Mouse (Mus musculus) frontal cortex, adult 2 months (tissue): ENCODE measurements around the gene Gpr152. TPM values are rescaled to one million over a fixed set of nuclear protein-coding genes. Genes with fewer than 3 reads are reported as not detected.

Experiments used
- DNase-seq, 2 experiments: peaks; one replicate each; pipeline ENCODE4 v3.0.0; 2022; ENCODE audit warnings: low spot score in 1 of 2; ENCODE audit errors: extremely low spot score in 1 of 2
- polyA plus RNA-seq: library from polyadenylated mRNA; depleted of rRNA; stranded (reverse); fragments of >200 nt; gene quantifications from 2 replicates; pipeline ENCODE4 v1.2.3, GENCODE M21; 2012; rRNA removed

The Gpr152 gene
- polyA plus RNA-seq, 1 experiment = 0.06 TPM

GRCm38 (mm10) chr19:4194021-4194724 is 54.6 kb downstream of the Gpr152 start:
- DNase-seq = no peak

GRCm38 (mm10) chr19:4194776-4195650 is 55.4 kb downstream of the Gpr152 start:
- no peak for DNase-seq

Other genes with a start within 250 kb of the Gpr152 start
- 45.5 and 48.1 TPM in 2 replicates for gene Tcirg1, start 232.7 kb upstream of the Gpr152 start, polyA plus RNA-seq
- 283 and 291 TPM in 2 replicates for gene Ndufs8, start 227.0 kb upstream of the Gpr152 start, polyA plus RNA-seq
- gene Aldh3b1, start 210.0 kb upstream of the Gpr152 start, polyA plus RNA-seq = 7.9 and 8.5 TPM in 2 replicates
- gene Unc93b1, start 204.6 kb upstream of the Gpr152 start, polyA plus RNA-seq = 31.5 and 34.7 TPM in 2 replicates
- 0.38 and 0.58 TPM in 2 replicates for gene Aldh3b3, start 181.1 kb upstream of the Gpr152 start, polyA plus RNA-seq
- gene Aldh3b2, start 167.5 kb upstream of the Gpr152 start, polyA plus RNA-seq = 3.5 and 3.6 TPM in 2 replicates
- gene Acy3, start 153.2 kb upstream of the Gpr152 start, polyA plus RNA-seq = 5.6 and 5.8 TPM in 2 replicates
- gene Tbx10, start 147.0 kb upstream of the Gpr152 start, polyA plus RNA-seq = not detected in 2 replicates
- gene Nudt8, start 139.2 kb upstream of the Gpr152 start, polyA plus RNA-seq = 7.1 and 8.4 TPM in 2 replicates
- 6.3 TPM in 2 replicates for gene Gm49405, start 139.2 kb upstream of the Gpr152 start, polyA plus RNA-seq
- 287 and 325 TPM in 2 replicates for gene Doc2g, start 136.5 kb upstream of the Gpr152 start, polyA plus RNA-seq
- gene Ndufv1, start 127.0 kb upstream of the Gpr152 start, polyA plus RNA-seq = 248 and 270 TPM in 2 replicates
- gene Gstp1, start 101.8 kb upstream of the Gpr152 start, polyA plus RNA-seq = 454 and 506 TPM in 2 replicates
- 5.1 and 14.7 TPM in 2 replicates for gene Gstp2, start 93.8 kb upstream of the Gpr152 start, polyA plus RNA-seq
- not detected in 2 replicates for gene Gstp3, start 80.2 kb upstream of the Gpr152 start, polyA plus RNA-seq
- gene Cabp2, start 58.2 kb upstream of the Gpr152 start, polyA plus RNA-seq = not detected in 2 replicates
- gene Cdk2ap2, start 42.6 kb upstream of the Gpr152 start, polyA plus RNA-seq = 50.3 and 58.5 TPM in 2 replicates
- 290 and 305 TPM in 2 replicates for gene Pitpnm1, start 39.8 kb upstream of the Gpr152 start, polyA plus RNA-seq
- gene Aip, start 13.9 kb upstream of the Gpr152 start, polyA plus RNA-seq = 162 and 174 TPM in 2 replicates
- gene Cabp4, start 4.2 kb downstream of the Gpr152 start, polyA plus RNA-seq = 0.12 and 0.17 TPM in 2 replicates
- gene Coro1b, start 8.8 kb downstream of the Gpr152 start, polyA plus RNA-seq = 183 and 225 TPM in 2 replicates
- gene Ptprcap, start 13.8 kb downstream of the Gpr152 start, polyA plus RNA-seq = 1.9 and 2.3 TPM in 2 replicates
- gene Rps6kb2, start 23.6 kb downstream of the Gpr152 start, polyA plus RNA-seq = 82.4 and 85.6 TPM in 2 replicates
- 10.7 and 14.3 TPM in 2 replicates for gene Carns1, start 35.7 kb downstream of the Gpr152 start, polyA plus RNA-seq
- gene Tbc1d10c, start 51.5 kb downstream of the Gpr152 start, polyA plus RNA-seq = 2.6 and 3.3 TPM in 2 replicates
- 347 and 379 TPM in 2 replicates for gene Ppp1ca, start 52.3 kb downstream of the Gpr152 start, polyA plus RNA-seq
- 18.4 and 19.3 TPM in 2 replicates for gene Rad9a, start 61.9 kb downstream of the Gpr152 start, polyA plus RNA-seq
- 3.9 and 4.5 TPM in 2 replicates for gene Clcf1, start 74.5 kb downstream of the Gpr152 start, polyA plus RNA-seq
- gene AC109138.7, start 74.6 kb downstream of the Gpr152 start, polyA plus RNA-seq = not detected in 2 replicates
- 35.0 and 39.4 TPM in 2 replicates for gene Pold4, start 92.1 kb downstream of the Gpr152 start, polyA plus RNA-seq
- gene Ssh3, start 129.4 kb downstream of the Gpr152 start, polyA plus RNA-seq = 98.6 and 106 TPM in 2 replicates
- 73.1 and 77.0 TPM in 2 replicates for gene Ankrd13d, start 143.3 kb downstream of the Gpr152 start, polyA plus RNA-seq
- gene Grk2, start 166.4 kb downstream of the Gpr152 start, polyA plus RNA-seq = 183 and 199 TPM in 2 replicates